Mouse (Mus musculus): ENCODE measurements at regions not wholly inside any gene's neighbourhood (a gene's known extent, or its start where the extent isn't known, plus 50 kb on each side); places are given as distances from the start of the nearest gene placed in this dataset.

DNA sequence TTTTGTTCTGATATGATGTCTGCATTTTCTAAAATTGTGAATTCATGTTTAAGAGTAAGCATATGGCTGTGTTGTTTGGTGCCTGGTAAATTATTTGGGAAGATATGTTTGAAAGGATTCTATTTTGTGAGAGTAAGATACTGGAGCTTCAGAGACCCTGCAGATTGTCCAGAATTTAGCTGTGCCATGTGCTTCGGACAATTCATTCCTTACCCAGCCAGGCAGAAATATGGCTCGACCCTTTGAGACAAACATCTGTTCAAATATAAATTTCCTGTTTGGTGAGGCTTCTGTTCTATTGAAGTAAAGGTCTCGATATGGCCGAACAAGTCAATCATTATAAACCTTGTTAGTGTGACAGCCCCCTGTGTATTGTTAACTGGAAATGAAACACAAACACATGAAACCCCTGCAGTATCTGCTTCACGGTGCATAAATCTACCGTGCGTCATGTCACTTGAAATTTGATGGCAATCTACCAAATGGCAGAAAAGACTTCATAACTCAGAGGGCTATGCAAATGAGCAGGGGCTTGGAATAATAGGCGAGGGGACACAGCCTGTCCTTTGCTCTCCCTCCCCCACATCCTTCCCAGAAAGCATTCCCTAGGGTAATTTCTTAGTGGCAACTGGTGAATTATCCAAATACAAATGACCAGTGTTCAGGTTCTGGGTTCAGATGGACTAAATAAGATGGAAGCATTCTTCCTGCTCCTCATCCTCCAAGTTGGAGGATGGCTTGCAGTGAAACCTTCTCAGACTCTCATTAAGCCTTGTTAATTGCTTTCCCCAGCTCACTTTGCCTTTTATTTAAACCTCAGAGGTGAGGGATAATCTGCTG is 61.8 kb downstream of the Adcyap1 start:
- intact Hi-C loops (cut with DNase I): no loop called here
- DNase-seq (ENCODE audit: extremely low spot score in 1 of 2, low spot score in 2 of 2): no peak

DNA sequence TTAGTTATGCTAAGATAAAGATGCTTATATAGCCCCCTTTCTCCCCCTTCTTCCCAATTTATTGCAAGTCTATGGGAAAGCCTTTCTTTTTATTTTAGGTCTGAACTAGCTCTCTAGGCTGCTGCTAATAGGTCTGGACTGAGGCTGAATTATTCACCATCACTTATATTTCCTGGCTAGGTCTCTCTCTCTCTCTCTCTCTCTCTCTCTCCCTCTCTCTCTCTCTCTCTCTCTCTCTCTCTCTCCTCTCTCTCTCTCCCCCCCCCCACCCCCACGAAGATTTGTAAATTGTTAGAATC is 62.3 kb downstream of the Adcyap1 start:
- intact Hi-C loops (cut with DNase I): no loop called here
- no peak for DNase-seq (ENCODE audit: extremely low spot score in 1 of 2, low spot score in 2 of 2)

DNA sequence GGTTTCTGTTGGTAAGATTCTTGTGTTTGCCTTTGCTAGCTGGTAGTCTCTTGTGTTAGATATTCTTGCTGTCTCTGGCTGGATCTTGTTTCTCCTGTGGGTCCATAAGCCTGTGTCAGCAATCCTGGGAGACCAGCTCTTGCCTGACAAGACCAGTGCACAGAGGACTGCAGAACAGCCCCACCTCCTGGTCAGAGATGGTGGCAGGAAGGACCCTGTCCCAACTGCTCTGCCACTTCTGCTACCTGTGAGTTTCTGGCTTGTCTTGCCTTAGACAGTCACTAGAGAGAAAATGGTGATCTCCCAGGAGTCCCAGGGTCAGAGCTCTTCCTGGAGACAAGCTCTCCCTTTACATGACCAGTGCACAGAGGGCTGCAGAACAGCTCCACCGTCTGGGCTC is 107.3 kb downstream of the Adcyap1 start:
- DNase-seq (ENCODE audit: extremely low spot score in 1 of 2, low spot score in 2 of 2): no peak
- intact Hi-C loops (cut with DNase I): no loop called here

DNA sequence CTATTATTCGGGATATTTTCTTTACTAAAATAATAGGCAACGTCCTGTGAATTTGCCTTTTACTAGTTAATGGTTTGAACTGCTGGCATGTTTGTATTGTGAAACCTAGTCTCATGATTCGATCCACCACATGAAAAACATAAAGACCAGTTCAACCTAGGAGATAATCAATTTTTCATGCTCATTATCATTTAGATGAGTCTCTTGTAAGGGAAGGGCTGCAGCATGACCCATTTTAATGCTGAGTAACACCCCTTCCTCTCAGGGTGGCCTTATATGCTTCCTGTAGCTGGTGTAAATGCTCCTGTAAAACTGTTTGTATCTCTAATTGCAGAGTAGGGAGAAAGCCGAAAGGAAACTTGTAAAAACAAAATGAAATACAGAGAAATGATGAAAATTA is 113.3 kb downstream of the Adcyap1 start:
- intact Hi-C loops (cut with DNase I): no loop called here
- DNase-seq (ENCODE audit: extremely low spot score in 1 of 2, low spot score in 2 of 2): no peak

DNA sequence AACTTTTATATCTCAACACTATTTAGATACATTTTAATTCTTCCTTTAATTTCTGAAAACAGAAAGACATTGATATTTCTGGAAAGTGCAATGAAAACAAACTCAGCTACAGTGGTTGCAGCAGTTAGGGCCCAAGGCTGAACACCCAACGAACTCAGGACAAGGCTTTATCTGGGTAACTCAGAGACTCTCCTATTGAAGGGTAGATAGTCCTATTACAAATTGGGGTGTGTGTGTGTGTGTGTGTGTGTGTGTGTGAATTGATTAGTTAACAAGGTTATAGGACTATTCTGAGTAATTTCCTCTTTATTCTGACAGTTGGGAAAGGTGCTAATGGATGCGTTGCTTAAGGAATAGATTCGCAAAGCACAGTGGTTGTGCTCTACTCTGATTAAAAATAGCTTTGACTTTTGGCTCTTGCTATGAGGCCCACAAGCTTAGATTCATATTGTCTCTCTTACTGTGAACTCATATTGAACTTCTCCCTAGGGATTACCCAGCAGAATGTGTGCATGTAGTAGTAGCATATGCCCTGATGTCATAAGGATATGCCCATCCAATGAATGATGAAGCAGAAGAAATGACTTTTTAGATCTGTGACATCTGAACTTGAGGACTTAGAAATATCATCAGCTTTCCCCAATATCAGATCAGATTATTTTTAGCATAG is 114.0 kb downstream of the Adcyap1 start:
- DNase-seq (ENCODE audit: extremely low spot score in 1 of 2, low spot score in 2 of 2): no peak
- intact Hi-C loops (cut with DNase I): no loop called here

DNA sequence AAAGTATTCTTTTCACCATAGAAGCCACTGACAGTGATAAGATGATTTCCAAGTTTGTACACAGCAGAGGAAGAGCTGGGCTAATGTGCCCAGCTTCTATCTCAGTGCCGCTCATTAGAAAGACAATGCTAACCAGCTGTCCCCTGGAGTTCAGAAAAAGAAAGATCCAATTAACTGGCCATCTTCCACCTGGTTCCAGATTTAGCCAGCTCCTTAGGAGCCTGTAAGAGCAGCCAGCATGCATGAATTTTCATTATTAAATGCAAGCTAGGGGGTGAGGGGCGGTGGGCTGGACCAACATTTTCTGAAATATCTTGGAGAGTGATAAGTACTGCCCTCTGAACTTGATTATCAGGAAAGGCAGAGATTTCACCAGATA is 114.5 kb downstream of the Adcyap1 start:
- intact Hi-C loops (cut with DNase I): no loop called here
- no peak for DNase-seq (ENCODE audit: extremely low spot score in 1 of 2, low spot score in 2 of 2)

DNA sequence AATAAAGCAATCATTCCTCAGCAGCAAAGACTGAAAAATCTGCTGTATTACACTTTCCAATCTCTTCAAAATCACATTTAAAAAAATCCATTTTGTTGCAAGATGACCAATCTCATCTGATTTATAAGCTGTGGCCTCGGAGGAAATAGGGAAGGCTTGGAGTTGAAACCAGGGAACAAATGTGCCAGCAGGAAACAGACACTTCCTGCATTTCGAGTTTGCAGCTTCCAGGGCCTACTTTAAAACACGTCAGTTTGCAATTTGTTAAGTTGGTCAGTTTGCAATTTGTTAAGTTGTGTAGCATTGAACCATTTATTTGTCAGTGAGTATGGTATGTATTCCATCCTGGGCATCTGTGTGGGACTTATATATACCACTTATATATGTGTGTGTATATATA is 115.3 kb downstream of the Adcyap1 start:
- intact Hi-C loops (cut with DNase I): no loop called here
- no peak for DNase-seq (ENCODE audit: extremely low spot score in 1 of 2, low spot score in 2 of 2)

DNA sequence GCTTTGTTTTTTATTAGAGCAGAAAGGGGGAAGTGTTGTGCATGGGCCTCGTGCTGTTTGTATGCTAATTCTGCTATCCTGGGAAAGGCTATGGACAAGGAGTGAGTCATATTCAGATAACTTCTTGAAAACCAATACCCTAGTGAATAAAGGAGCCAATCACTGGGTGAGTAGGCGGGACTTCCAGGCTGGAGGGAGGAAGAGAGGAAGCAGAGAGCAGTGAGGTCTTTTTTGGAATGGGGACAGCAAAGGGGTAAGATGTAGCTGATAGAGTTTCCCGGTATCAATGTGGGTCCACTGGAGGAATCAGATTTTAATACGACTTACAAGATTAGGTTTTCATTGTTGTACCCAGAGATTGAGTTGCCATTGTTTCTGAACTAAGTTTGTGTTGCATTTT is 122.7 kb downstream of the Adcyap1 start:
- no peak for DNase-seq (ENCODE audit: extremely low spot score in 1 of 2, low spot score in 2 of 2)
- intact Hi-C loops (cut with DNase I): no loop called here

DNA sequence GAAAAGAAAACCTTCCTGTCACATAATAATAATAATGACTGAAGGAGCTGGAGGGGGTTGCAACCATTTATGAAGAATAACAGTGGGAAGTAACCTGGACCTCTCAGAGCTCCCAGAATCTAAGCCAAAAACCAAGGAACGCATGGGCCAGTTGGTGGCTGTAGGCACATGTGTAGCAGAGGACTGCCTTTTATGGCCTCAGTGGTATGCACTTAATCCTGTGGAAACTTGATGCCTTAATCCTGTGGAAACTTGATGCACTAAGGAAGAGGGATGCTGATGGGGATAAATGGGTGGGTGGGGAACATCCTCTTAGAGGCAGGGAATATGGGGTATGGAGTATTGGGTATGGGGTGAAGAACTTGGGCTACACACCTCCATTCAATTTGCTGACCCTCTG is 138.8 kb downstream of the Adcyap1 start:
- intact Hi-C loops (cut with DNase I): no loop called here
- no peak for DNase-seq (ENCODE audit: extremely low spot score in 1 of 2, low spot score in 2 of 2)

DNA sequence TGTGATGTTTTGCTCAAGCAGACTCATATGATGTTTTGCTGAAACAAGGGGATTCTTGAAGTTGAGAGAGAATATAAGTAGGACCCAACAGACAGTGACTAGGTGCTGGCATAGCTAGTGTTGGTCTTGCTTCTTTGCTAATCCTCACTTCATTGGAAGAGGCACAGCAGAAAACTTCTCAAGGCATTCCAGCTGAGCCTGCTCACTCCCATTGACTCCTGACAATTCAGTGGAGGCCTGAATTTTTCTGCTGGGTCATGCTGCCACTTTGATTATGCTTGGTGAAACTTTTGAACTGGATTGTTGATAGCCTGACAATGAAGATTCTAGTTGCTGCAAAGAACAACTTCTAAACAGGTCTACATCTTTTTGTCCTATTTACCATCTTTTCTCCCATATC is 156.4 kb downstream of the Adcyap1 start:
- no peak for DNase-seq (ENCODE audit: extremely low spot score in 1 of 2, low spot score in 2 of 2)
- intact Hi-C loops (cut with DNase I): no loop called here

DNA sequence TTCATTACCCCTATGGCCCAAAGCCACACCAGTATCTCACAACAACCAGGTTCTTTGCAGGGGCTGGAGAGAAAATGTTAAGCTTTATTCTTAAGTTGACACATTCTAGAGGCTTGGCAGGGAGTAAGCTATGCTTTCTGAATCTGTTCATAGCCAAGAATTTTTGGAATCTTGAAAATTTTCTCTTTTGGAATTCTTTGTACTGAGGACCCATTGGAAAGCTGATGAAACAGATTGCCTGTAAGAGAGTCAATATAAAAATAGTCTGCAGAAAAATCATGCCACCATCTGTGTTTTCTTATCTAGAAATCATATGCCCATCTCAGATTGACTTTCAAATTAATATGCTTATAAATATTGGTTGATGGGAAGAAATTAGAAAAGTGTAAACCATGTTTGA is 164.1 kb downstream of the Adcyap1 start:
- DNase-seq (ENCODE audit: extremely low spot score in 1 of 2, low spot score in 2 of 2): peak in 1 of 2 experiments; percentile 47

DNA sequence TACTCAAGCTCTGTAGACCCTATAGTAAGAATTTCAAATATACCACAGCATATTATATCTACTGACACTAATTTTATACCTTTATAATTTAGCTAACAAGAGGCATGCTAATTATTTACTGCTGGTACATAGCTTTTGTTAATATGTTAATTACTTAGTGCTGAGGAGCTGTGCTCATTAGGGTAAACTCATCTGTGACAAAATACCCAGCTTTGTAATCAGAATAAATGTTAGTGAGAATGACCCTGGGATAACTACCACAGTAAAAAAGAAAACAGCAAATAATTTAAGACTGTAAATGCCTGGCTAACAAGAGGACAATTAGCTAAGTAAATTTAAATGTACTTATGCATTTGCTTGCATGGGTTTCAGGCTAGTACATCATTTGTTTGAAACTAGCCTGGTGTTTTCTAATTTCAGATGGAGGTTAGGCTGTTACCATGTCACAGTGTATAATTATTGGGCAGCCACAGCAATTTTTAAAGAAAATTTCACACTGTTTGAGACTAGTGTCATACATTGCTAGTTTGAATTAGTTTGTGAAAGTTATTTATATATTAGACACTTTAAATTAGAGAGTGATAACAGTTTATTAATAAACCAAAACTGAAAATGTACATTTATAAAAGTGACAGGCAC is 178.8 kb downstream of the Adcyap1 start:
- no peak for DNase-seq (ENCODE audit: extremely low spot score in 1 of 2, low spot score in 2 of 2)

More for the DNA sequence above, 164.1 kb downstream of the Adcyap1 start:
- intact Hi-C loops (cut with DNase I): no loop called here

DNA sequence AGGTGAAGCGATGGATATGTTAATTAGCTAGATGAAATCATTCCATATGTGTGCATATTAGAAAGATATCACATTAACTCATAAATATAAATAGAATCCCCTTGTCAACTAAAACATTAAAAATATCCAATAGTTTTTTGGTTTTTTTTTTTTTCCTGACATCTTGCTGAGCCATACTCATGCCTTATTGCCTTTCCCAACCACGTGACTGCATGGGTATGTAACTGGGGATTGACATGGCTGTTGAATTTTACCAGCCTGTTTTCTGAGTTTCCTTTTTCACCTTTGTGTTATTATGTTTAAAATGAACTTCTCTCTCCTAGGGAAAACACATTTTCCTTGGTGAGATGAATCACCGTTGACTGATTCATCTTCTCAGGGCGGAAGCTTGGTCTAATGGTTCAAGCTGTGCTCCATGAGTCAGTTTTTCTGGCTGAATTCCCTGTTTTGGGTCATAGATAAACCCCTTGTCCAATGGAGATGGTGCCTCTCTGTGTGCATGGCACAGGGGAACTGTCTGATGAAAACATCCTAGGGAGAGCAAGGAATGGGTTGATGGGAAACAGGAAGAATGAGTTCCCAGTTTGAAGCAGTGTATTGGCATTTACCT is 181.1 kb downstream of the Adcyap1 start:
- intact Hi-C loops (cut with DNase I): no loop called here
- DNase-seq (ENCODE audit: extremely low spot score in 1 of 2, low spot score in 2 of 2): no peak

More for the DNA sequence above, 178.8 kb downstream of the Adcyap1 start:
- intact Hi-C loops (cut with DNase I): no loop called here

DNA sequence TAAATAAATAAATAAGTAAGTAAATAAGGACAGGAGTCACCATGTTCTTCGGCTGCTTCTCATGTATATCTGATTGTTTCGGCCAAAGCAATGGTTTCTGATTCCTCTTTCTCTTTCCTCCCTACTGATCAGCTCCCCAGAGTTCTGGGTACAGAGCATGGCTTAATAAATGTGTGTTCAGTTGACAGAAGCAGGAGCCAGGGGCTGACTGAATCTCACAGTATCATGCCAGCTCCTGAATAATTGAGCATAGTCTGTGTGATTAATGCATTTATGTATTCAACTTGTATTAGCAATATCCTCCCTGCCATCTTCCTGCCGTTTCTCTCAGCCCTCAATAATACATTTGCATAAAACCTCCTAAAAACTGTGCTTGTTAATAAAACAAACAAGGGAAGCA is 191.4 kb downstream of the Adcyap1 start:
- DNase-seq (ENCODE audit: extremely low spot score in 1 of 2, low spot score in 2 of 2): no peak
- intact Hi-C loops (cut with DNase I): no loop called here

DNA sequence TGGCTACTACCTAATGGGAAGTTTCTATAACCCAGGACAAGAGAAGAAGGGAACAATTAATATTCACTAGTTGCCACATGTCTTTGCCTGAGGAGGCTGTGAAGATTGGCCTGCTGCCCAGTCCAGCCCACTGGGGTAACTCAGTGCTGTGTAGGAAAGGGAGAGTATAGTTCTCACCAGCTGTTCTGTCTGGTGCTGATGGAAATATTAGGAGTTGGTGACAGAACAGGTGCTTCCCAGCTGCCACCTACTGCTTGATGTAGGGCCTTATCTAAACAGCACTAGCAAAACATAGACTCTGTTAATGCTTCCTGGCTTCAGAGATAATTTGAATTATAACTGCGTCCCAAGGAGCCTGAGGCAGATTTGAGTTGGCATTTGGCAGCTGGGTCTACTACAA is 210.5 kb downstream of the Adcyap1 start:
- peak; percentile 0 to 38 for DNase-seq (ENCODE audit: extremely low spot score in 1 of 2, low spot score in 2 of 2)

More for the DNA sequence above, 210.5 kb downstream of the Adcyap1 start:
- intact Hi-C loops (cut with DNase I): no loop called here

All from left cerebral cortex, postnatal 10 days (tissue).